Mouse (Mus musculus) megakaryocyte, embryonic 14.5 days (primary cell): ENCODE data around the gene Otof. TPM values are rescaled to one million over a fixed set of nuclear protein-coding genes. Genes with fewer than 3 reads are reported as not detected.

Experiments
- H3K27me3 ChIP-seq: replicated peaks from 2 replicates; pipeline ENCODE3; 2012; ENCODE audit warnings: inconsistent platforms
- H3K36me3 ChIP-seq: replicated peaks from 2 replicates; pipeline ENCODE3; 2012; ENCODE audit warnings: low read length, inconsistent platforms, mixed read lengths
- H3K4me1 ChIP-seq: 2 replicates; pipeline ENCODE4 v1.6.1; 2012; ENCODE audit warnings: inconsistent platforms
- H3K4me3 ChIP-seq: replicated peaks from 2 replicates; pipeline ENCODE3; 2012; ENCODE audit warnings: moderate library complexity, mild to moderate bottlenecking, inconsistent platforms
- H3K9me3 ChIP-seq: 2 replicates; pipeline ENCODE4 v1.6.1; 2012; ENCODE audit warnings: inconsistent platforms
- FLI1 ChIP-seq: IDR thresholded peaks from 2 replicates; pipeline ENCODE4 v1.6.1; 2012; ENCODE audit warnings: low read length, inconsistent platforms, mixed read lengths
- GATA1 ChIP-seq: IDR thresholded peaks from 3 replicates; pipeline ENCODE4 v1.6.1; 2012; ENCODE audit warnings: mixed read lengths, low read length, inconsistent platforms, borderline replicate concordance
- polyA plus RNA-seq: library from polyadenylated mRNA; stranded (reverse); fragments of >175 nt; gene quantifications from 2 replicates; pipeline ENCODE4 v1.2.3, GENCODE M21; 2012; ENCODE audit warnings: low replicate concordance; ENCODE audit not compliant: insufficient read depth

The Otof gene
- polyA plus RNA-seq, 1 experiment, result not detected

DNA sequence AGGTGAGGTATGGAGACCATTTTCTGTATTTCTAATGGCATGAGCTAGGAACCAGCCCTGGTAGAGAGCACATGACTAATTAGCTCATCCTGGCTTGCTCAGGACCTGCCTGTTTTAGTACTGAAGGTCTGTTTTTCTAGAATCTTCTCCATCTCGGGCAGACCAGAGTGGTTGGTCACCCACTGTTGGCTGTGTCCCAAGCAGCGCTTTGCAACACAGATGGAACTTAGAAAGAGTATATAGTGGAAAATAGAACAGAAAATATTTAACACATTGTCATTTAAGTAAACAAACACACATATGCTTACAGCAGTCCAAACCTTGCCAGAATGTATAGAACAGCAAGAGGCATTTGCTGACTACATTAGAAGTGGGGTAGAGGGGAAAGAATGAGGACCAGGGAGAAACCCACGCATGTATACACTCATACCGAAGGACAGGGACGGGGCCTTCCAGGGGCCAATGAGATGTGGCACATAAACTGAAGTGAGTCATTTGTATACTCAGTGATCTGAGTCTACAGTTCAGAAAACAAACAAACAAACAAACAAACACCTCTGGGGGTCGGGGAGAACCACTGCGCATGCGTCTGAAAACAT lies 21.3 kb downstream of the Otof start:
- TF ChIP-seq GATA1 (no peak), FLI1 (no peak)
- H3K27me3 ChIP-seq, result peaks cover 28% of the 10 kb centered on the region
- 0 out of 2 replicates have a peak, but pooled peaks cover 4% of the 10 kb centered on the region for H3K4me1 ChIP-seq
- H3K9me3 ChIP-seq, result no peaks in the 10 kb centered on the region
- H3K36me3 ChIP-seq, result no peaks in the 10 kb centered on the region
- H3K4me3 ChIP-seq, result no peak overlapping the region

DNA sequence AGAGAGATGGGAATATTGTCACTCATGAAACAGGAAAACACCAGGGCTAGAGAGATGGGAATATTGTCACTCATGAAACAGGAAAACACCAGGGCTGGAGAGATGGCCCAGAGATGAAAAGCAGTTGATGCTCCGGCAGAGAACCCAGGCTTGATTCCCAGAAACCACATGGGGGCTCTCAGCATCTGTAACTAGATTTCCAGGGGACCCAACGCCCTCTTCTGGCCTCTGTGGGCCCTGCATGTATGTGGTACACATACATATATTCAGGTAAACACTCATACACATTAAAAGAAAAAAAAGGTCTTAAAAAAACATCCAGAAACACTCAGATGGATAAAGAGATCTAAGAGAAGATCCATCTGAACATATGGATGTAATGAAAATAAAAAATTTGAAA lies 22.8 kb downstream of the Otof start:
- H3K27me3 ChIP-seq, result peaks cover 30% of the 10 kb centered on the region
- TF ChIP-seq GATA1, result no peak
- TF ChIP-seq FLI1, result no peak
- no peaks in the 10 kb centered on the region for H3K36me3 ChIP-seq
- 0 out of 2 replicates have a peak, but pooled peaks cover 4% of the 10 kb centered on the region for H3K4me1 ChIP-seq
- H3K9me3 ChIP-seq, result no peaks in the 10 kb centered on the region
- no peak overlapping the region for H3K4me3 ChIP-seq

DNA sequence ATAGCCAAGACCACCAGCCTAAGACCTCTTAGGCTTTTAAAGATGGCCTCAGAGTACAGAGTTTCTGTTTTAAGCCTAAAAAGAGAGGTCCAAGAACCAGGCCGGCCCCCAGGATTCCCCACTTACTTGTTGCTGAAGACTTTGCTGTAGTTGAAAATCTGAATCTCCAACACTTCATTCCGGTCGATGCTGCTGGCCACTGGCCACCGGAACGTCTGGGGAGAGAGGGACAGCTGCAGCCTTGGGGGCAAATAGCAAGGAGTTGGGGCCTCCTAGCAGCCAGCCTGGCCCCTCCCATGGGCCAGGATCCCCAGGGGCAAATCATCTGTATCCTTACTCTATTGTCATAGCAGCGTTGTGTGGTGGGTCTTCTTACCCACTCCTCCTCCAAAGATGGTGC lies 34.3 kb downstream of the Otof start:
- Histone ChIP-seq H3K4me1 (no peaks in the 10 kb centered on the region), H3K36me3 (no peaks in the 10 kb centered on the region), H3K9me3 (no peaks in the 10 kb centered on the region), H3K27me3 (peaks cover 67% of the 10 kb centered on the region), H3K4me3 (no peak overlapping the region)
- TF ChIP-seq GATA1 (no peak), FLI1 (no peak)

DNA sequence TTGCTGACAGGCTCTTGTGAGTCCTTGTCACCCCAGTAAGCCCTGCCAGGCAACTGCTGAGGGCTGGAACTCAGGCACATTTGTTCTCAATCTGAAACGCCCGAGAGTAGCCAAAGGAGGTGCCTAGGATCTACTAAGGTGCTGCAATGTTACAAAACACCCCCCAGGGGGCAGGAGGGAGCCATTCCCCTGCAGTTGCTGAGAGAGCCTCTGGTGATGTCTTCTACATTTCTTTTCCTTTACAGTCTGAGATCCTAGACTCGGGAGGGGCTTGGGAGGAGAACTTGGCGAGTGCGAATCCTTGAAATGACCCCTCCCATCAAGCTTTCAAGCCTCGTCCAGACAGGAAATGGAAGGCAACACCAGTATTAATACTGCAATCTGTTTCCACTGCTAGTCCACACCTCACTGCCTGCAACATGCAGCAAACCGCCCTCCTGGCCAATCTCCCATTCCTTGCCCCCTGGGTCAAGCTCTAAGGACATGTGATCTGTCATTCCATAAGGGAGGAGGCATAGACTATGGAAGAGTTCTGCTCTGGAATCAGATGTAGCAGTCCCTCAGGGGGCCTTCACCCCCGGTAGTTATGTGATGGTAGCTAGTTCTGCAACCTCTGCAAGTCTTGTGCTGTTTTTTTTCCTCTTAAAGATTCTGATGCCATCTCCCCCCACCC lies 38.0 kb downstream of the Otof start:
- no peaks in the 10 kb centered on the region for H3K9me3 ChIP-seq
- no peak overlapping the region for H3K4me3 ChIP-seq
- H3K36me3 ChIP-seq, result no peaks in the 10 kb centered on the region
- no peak for TF ChIP-seq FLI1
- TF ChIP-seq GATA1, result no peak
- 0 out of 2 replicates have a peak, but pooled peaks cover under 1% of the 10 kb centered on the region for H3K4me1 ChIP-seq
- H3K27me3 ChIP-seq, result peaks cover 70% of the 10 kb centered on the region

DNA sequence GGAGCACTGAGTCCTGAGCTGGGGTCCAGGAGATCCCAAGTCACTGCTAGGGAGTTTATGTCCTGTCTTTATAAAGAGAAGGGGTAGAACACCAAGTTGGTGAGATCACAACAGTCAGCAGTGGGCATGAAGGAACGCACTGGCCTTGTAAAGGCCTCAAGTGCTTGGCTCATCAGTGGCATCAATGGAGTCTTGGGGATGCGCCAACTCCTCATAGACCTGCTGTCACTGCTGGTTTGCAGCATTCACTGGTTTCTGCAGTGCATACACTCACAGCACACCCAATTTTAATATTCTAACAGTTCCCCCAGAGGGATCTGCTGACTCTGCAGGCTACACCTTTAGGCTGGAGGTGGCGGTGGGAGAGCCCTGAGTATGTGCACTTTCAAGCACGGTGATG lies 38.6 kb downstream of the Otof start:
- TF ChIP-seq GATA1 (no peak), FLI1 (no peak)
- Histone ChIP-seq H3K36me3 (no peaks in the 10 kb centered on the region), H3K4me1 (peaks cover 6% of the 10 kb centered on the region), H3K4me3 (no peak overlapping the region), H3K27me3 (peaks cover 67% of the 10 kb centered on the region), H3K9me3 (no peaks in the 10 kb centered on the region)

DNA sequence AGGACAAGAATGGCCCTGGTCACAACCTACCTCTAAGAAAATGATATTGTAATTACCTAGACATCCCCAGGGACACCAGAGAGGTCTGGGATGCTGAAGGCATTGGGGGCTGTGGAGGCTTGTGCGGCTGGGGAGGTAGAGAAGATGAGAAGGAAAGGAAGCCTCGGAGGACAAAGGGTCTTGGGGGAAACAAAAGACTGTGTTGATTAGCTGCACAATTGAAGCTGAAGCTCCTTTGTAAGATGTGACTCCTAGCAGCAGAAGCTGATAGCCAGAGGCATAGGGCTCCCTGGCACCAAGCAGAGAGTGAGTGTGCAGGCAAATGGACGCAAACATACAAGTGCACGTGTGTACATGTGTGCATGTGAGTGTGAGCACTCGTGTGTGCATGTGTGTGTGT lies 45.1 kb downstream of the Otof start:
- Histone ChIP-seq H3K4me3 (no peak overlapping the region), H3K4me1 (peaks cover 9% of the 10 kb centered on the region), H3K9me3 (no peaks in the 10 kb centered on the region), H3K27me3 (peaks cover 65% of the 10 kb centered on the region), H3K36me3 (no peaks in the 10 kb centered on the region)
- no peak for TF ChIP-seq GATA1

DNA sequence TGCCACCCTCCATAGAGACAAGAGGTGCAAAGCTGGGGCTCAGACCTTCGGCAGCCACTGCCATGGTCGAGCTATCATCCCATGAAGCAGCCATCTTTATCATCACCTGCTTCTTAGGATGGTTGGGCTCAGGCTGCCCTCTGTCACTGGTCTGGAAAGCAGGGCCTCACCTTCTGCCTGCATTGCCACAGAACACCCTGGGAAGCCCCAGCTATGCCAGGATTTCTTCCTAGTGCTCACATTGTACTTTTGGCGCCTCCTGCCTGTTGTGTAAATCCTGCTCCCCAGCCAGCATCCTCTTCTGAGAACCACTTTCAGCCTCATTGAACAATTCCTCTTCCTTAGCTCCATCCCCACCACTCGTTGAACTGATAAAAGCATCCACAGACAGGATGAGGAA lies 45.9 kb downstream of the Otof start:
- Histone ChIP-seq H3K36me3 (no peaks in the 10 kb centered on the region), H3K4me1 (peaks cover 9% of the 10 kb centered on the region)
- TF ChIP-seq GATA1 (no peak), FLI1 (no peak)

DNA sequence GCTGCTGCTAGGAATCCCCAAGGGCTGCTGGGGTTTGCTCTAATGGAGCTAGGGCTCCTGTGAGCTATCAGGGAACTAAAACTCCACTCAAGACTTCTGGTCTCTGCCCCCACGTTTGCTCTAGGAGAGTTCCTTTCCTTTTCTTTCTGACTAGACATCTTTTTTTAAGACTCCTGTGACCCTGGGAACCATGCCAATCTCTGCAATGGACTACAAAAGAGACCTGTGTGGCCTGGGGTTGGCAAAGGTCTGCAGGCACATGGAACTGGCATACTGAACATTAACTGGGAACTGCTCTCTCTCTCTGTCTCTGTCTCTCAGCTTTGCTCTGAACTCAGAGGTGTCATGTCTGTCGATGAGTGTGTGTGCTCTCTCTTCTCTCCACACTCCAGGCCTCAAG lies 46.4 kb downstream of the Otof start:
- Histone ChIP-seq H3K4me1 (peaks cover 9% of the 10 kb centered on the region), H3K27me3 (peaks cover 57% of the 10 kb centered on the region), H3K36me3 (no peaks in the 10 kb centered on the region), H3K9me3 (no peaks in the 10 kb centered on the region), H3K4me3 (no peak overlapping the region)
- TF ChIP-seq FLI1, result no peak
- no peak for TF ChIP-seq GATA1

More for the DNA sequence above, 45.9 kb downstream of the Otof start:
- Histone ChIP-seq H3K4me3 (no peak overlapping the region), H3K27me3 (peaks cover 61% of the 10 kb centered on the region), H3K9me3 (no peaks in the 10 kb centered on the region)

DNA sequence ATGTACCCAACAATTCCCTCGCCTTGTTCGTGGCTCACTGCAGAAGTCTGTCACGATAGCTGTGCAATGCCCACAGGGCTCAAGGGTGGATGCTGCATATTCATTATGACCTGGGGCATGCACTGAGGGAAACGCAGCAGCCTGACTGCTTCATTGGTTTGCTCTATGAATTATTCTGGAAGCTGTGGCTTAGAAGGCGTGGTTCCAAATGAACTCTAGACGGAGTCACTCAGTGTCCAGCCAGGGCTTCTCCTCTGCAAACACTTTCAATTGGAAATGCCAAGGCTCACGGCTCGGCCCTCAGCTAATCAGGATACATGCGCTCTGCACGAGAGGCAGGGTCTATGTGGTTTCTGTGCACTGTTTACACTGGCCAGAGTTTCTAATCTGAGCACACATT lies 50.2 kb downstream of the Otof start:
- TF ChIP-seq FLI1, result no peak
- no peak for TF ChIP-seq GATA1
- Histone ChIP-seq H3K9me3 (no peaks in the 10 kb centered on the region), H3K27me3 (peaks cover 54% of the 10 kb centered on the region), H3K4me3 (no peak overlapping the region), H3K4me1 (no peaks in the 10 kb centered on the region), H3K36me3 (no peaks in the 10 kb centered on the region)

DNA sequence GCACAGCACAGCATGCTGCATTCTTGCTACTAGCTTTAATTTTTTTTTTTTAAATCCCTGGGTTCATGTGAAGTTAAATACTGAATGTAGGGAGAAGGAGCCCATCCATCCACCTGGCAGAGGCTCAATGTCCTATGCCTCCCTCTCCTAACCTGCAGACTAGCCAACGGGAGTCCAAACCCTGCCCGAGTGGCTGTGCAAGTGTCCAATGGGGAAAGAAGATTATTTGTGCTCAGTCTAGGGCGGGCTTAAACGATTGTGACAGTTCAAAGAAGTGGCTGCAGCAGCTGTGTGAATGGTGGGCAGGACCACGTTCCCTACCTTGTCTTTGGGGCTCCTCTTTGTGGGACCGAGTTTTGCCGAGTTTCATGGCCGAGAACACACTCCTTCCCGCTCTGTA lies 54.9 kb downstream of the Otof start:
- no peak for TF ChIP-seq FLI1
- no peak for TF ChIP-seq GATA1
- Histone ChIP-seq H3K27me3 (peaks cover 62% of the 10 kb centered on the region), H3K9me3 (no peaks in the 10 kb centered on the region), H3K4me1 (no peaks in the 10 kb centered on the region), H3K4me3 (no peak overlapping the region), H3K36me3 (no peaks in the 10 kb centered on the region)

DNA sequence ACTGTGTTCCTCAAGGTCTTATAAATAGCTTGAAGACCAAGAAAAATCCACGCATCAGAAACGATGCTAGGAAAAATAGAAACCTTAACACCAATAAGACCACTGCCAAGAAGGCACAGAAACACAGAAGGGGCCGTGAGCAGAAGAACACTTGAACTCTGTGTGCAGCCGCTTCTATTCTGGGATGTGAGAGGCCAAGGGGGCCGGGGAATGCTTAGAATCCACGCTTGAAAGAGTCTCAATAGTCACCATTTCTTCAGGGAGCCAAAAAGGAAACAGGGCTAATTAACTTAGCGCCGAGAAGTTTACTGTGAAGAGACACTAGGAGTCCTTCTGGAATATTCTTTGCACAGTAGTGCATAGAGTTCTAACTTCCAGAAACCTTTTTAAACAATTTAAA lies 60.6 kb downstream of the Otof start:
- H3K4me1 ChIP-seq, result no peaks in the 10 kb centered on the region
- TF ChIP-seq GATA1 (no peak), FLI1 (no peak)
- no peak overlapping the region for H3K4me3 ChIP-seq
- H3K36me3 ChIP-seq, result no peaks in the 10 kb centered on the region
- peaks cover 16% of the 10 kb centered on the region for H3K9me3 ChIP-seq
- H3K27me3 ChIP-seq, result peaks cover 53% of the 10 kb centered on the region
